ENCODE assay signal across 8 mouse cellular contexts in the genomic region with DNA sequence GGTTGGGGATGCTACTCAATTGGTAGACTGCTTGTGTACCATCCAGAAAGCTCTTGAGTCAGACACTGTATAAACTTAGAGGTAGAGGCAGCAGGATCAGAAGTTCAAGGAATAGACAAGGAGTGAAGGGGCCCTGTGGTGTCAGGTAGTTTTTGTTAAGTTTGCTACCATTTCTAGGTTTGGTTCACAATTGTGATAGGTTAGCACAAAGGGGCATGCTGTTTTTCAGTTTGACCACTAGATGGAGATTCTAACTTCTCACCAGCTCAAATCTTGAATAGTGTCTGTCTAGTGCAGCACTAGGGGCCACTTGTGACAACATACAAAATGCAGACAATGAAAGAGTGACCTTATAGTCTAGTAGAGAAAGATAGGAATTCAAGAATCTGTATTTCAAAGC. TPM values are rescaled to one million over a fixed set of nuclear protein-coding genes. Genes with fewer than 3 reads are reported as not detected.
A peak's percentile ranks its signal among the peaks of the same experiment; 100 is the strongest.
DNase-seq lines count a peak whose midpoint lies in the region; ATAC-seq and TF ChIP-seq lines count a peak whose summit lies in the region.

No protein-coding gene starts in this region.

- TF ChIP-seq CTCF in forebrain, postnatal 0 days (IDR thresholded peaks at IDR 0.05; ENCODE audit: low read depth), result peak; percentile 85
- peak; percentile 11; the same call in 1 of the 2 replicates for TF ChIP-seq CTCF in lung, adult 2 months (IDR thresholded peaks at IDR 0.05; ENCODE audit: insufficient read depth, low read length)
- peak; percentile 75 for TF ChIP-seq CTCF in Patski (IDR thresholded peaks at IDR 0.05)

- POLR2A ChIA-PET in Patski (lab: Charles Lee), result interaction anchor here (0.7 to 2.4 kb wide), 3 partner anchors 27 to 367 kb away, joined by 3 to 11 read pairs (median 3); a partner anchor contains a TSS

- no peaks in the 10 kb centered on the region for H3K27me3 ChIP-seq in forebrain, postnatal 0 days (ENCODE audit: insufficient read depth, low read length)
- H3K27me3 ChIP-seq in forebrain, embryonic 11.5 days (ENCODE audit: control insufficient read depth, insufficient read depth, low read length), result no peaks in the 10 kb centered on the region
- no peaks in the 10 kb centered on the region for H3K27me3 ChIP-seq in Patski

- no peaks in the 10 kb centered on the region for H3K9me3 ChIP-seq in forebrain, postnatal 0 days (ENCODE audit: low read length)
- no peaks in the 10 kb centered on the region for H3K9me3 ChIP-seq in forebrain, embryonic 11.5 days (ENCODE audit: control insufficient read depth, low read length)

- TF ChIP-seq POLR2A in lung, adult 2 months (IDR thresholded peaks at IDR 0.05; ENCODE audit: borderline replicate concordance, extremely low read depth, low read depth, low read length), result no peak

- H3K4me1 ChIP-seq in forebrain, postnatal 0 days (ENCODE audit: insufficient read depth), result no peaks in the 10 kb centered on the region
- H3K4me1 ChIP-seq in forebrain, embryonic 11.5 days (replicated peaks; ENCODE audit: control insufficient read depth, insufficient read depth, low read length), result peaks cover 2% of the 10 kb centered on the region; the same call in 1 of the 2 replicates
- 0 out of 2 replicates have a peak, but pooled peaks cover 3% of the 10 kb centered on the region for H3K4me1 ChIP-seq in lung, adult 2 months (ENCODE audit: control insufficient read depth, insufficient read depth, low read length)

- H3K4me2 ChIP-seq in forebrain, postnatal 0 days (ENCODE audit: low read depth), result no peak overlapping the region
- H3K4me2 ChIP-seq in forebrain, embryonic 11.5 days (ENCODE audit: low read depth, low read length, severe bottlenecking), result no peak overlapping the region

- no peak overlapping the region for H3K27ac ChIP-seq in forebrain, postnatal 0 days (ENCODE audit: low read depth, low read length)
- no peak overlapping the region for H3K27ac ChIP-seq in forebrain, embryonic 11.5 days (ENCODE audit: low read depth, low read length)

- ATAC-seq in forebrain, postnatal 0 days, result no peak
- no peak for ATAC-seq in forebrain, embryonic 11.5 days (replicated peaks; ENCODE audit: low FRiP score)
- peak; percentile 56 for ATAC-seq in Patski

- H3K36me3 ChIP-seq in forebrain, postnatal 0 days (ENCODE audit: insufficient read depth), result no peaks in the 10 kb centered on the region
- no peaks in the 10 kb centered on the region for H3K36me3 ChIP-seq in forebrain, embryonic 11.5 days (ENCODE audit: control insufficient read depth, insufficient read depth, low read length)

- CTCF ChIA-PET in Patski (lab: Charles Lee), result interaction anchor here (0.6 to 8.1 kb wide), 14 partner anchors 10 to 144 kb away, joined by 3 to 78 read pairs (median 4); no protein-coding TSS in a partner anchor

- no peak overlapping the region for H3K4me3 ChIP-seq in forebrain, postnatal 0 days (ENCODE audit: low read depth, low read length)
- H3K4me3 ChIP-seq in forebrain, embryonic 11.5 days (ENCODE audit: low read depth, low read length), result no peak overlapping the region
- H3K4me3 ChIP-seq in lung, adult 2 months (replicated peaks; ENCODE audit: extremely low read depth, low read depth, low read length), result no peak overlapping the region

- peak; percentile 68 for DNase-seq in forebrain, postnatal 0 days
- DNase-seq in forebrain, embryonic 11.5 days (ENCODE audit: low spot score), result no peak
- no peak for DNase-seq in lung, adult 2 months
- no peak for DNase-seq in lung, postnatal 14 days
- no peak for DNase-seq in Patski (ENCODE audit: low read depth, low spot score)
- peak; percentile 50 for DNase-seq in mesoderm, embryonic 11.5 days (ENCODE audit: low read depth, low spot score)
- DNase-seq in frontal cortex, postnatal 14 days (ENCODE audit: low spot score in 2 of 2), result no peak
- DNase-seq in urinary bladder, adult 2 months (ENCODE audit: low spot score), result no peak

- in situ Hi-C loops in Patski (cut with MboI; ENCODE audit: low pct_unique_long_range_greater_than_20kb), result loop anchor here (5.0 kb wide), 1 partner anchor 37 kb away; no protein-coding TSS in a partner anchor

- H3K9ac ChIP-seq in forebrain, postnatal 0 days, result no peak overlapping the region
- H3K9ac ChIP-seq in forebrain, embryonic 11.5 days (ENCODE audit: low read length), result no peak overlapping the region

RNA-seq across cellular contexts. Expression of a gene that starts 27.0 kb away (rescaled TPM):
- total RNA-seq in forebrain, postnatal 0 days (2014; rRNA removed), result 391 and 472 TPM in 2 replicates
- polyA plus RNA-seq in forebrain, postnatal 0 days (2015; fragmentation: Nextera tagmentation; extraction: Ambion mirVana), result 180 and 278 TPM in 2 replicates
- 781 and 793 TPM in 2 replicates for polyA plus RNA-seq in forebrain, embryonic 11.5 days (2014; fragmentation: Nextera tagmentation; extraction: Ambion mirVana)
- 98.5 and 165 TPM in 2 replicates for polyA plus RNA-seq in lung, adult 2 months (2012; rRNA removed)
- 693 TPM for polyA plus RNA-seq in Patski (2021)
- 389 and 506 TPM in 2 replicates for polyA plus RNA-seq in urinary bladder, adult 2 months (2012; rRNA removed)

Comparison
In these comparisons a context has a peak if more than half of its experiments do, and no peak if none do; other contexts are left out.
1. DNase-seq: peak in forebrain, postnatal 0 days (single experiment) and mesoderm, embryonic 11.5 days (single experiment); none in forebrain, embryonic 11.5 days (single experiment), lung, adult 2 months (single experiment), lung, postnatal 14 days (single experiment), Patski (single experiment), frontal cortex, postnatal 14 days (0 of 2) and urinary bladder, adult 2 months (single experiment).
2. CTCF ChIP-seq: peak in every context shown above with its lines; median percentile 85 in forebrain, postnatal 0 days; 75 in Patski; 11 in lung, adult 2 months.